Mouse (Mus musculus) G1E (cell line): ENCODE measurements at regions not wholly inside any gene's neighbourhood (a gene's known extent, or its start where the extent isn't known, plus 50 kb on each side); places are given as distances from the start of the nearest gene placed in this dataset.

Experiments used
- ATAC-seq: 2 replicates; pipeline ENCODE4 v1.8.0; 2016; ENCODE audit warnings: mild to moderate bottlenecking; ENCODE audit not compliant: insufficient number of reproducible peaks, poor library complexity, low FRiP score, severe bottlenecking; ENCODE audit errors: extremely low read depth
- DNase-seq: peaks from one replicate; pipeline ENCODE4 v3.0.0; 2012; ENCODE audit warnings: low spot score
- H3K27me3 ChIP-seq: 2 replicates; pipeline ENCODE4 v1.6.1; 2012; ENCODE audit warnings: mild to moderate bottlenecking, low read length, inconsistent platforms; ENCODE audit not compliant: insufficient read depth
- H3K36me3 ChIP-seq: replicated peaks from 2 replicates; pipeline ENCODE3; 2012; ENCODE audit warnings: mild to moderate bottlenecking, inconsistent platforms
- H3K4me1 ChIP-seq: 2 replicates; pipeline ENCODE4 v1.6.1; 2012; ENCODE audit warnings: low read depth, low read length, inconsistent platforms, mixed read lengths; ENCODE audit not compliant: insufficient read depth
- H3K4me3 ChIP-seq: 2 replicates; pipeline ENCODE4 v1.5.1; 2012; ENCODE audit warnings: low read depth, mild to moderate bottlenecking, inconsistent platforms, low read length, moderate library complexity, mixed read lengths
- H3K9me3 ChIP-seq: replicated peaks from 2 replicates; pipeline ENCODE4 v1.6.1; 2012; ENCODE audit warnings: inconsistent platforms
- CTCF ChIP-seq: IDR thresholded peaks from 2 replicates; pipeline ENCODE4 v1.5.1; 2012; ENCODE audit warnings: low read depth, low read length, inconsistent platforms, mixed read lengths
- GATA1 ChIP-seq: IDR thresholded peaks from 2 replicates; pipeline ENCODE4 v1.6.1; 2012; ENCODE audit warnings: borderline replicate concordance, low read length, inconsistent platforms, mixed read lengths
- GATA2 ChIP-seq: IDR thresholded peaks from 2 replicates; pipeline ENCODE4 v1.6.1; 2012; ENCODE audit warnings: low read depth, low read length, inconsistent platforms, borderline replicate concordance
- POLR2AphosphoS5 ChIP-seq: IDR thresholded peaks from 2 replicates; pipeline ENCODE4 v1.6.1; 2012; ENCODE audit warnings: low read depth, low read length, inconsistent platforms; ENCODE audit not compliant: insufficient replicate concordance
- TAL1 ChIP-seq: conservative IDR thresholded peaks from 2 replicates; pipeline ENCODE4 v1.6.1; 2012; ENCODE audit warnings: low read depth, low read length, inconsistent platforms, mixed read lengths

DNA sequence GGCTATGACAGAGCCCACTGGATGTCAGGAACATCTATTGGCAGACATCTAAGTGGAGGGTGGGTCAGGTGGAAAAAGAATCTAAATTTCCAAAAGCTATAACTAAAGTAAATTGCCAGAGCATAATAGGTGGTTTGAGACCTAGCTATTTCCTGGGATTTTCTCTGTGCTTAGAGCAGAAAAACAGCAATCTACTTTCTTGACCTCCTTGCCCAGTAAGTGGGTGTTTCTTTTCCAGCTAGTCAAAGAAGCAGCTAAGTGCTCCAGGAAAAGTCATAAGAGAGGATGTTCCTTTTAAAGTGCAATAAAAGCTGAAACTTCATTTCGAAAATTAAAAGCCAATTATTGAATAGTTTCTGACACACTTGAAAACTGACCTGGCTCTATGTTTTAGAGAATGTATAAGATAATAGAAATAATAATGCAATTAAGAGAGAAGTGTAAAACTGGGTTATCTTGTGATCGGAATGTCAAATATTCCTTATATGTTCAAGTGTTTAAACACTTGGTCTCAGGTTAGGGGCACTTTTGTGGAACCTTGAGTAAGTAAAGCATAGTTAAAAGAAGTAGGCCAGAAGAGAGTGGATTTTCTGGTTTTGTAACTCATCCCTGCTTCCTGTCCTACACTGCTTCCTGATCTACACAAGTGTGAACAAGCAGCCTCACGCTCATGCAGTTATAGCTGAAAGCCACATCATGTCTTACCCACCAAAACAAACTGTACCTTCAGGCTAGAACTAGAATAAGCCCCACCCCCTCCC is 275.7 kb upstream of the Gcfc2 start:
- no peak for DNase-seq
- H3K4me3 ChIP-seq = no peak overlapping the region
- no peak for TF ChIP-seq GATA1
- no peak for TF ChIP-seq GATA2
- no peak for TF ChIP-seq POLR2AphosphoS5
- no peak for TF ChIP-seq CTCF
- no peak for TF ChIP-seq TAL1
- H3K36me3 ChIP-seq = no peaks in the 10 kb centered on the region
- no peaks in the 10 kb centered on the region for H3K27me3 ChIP-seq
- H3K9me3 ChIP-seq = peaks cover 20% of the 10 kb centered on the region
- no peaks in the 10 kb centered on the region for H3K4me1 ChIP-seq
- no peak for ATAC-seq

DNA sequence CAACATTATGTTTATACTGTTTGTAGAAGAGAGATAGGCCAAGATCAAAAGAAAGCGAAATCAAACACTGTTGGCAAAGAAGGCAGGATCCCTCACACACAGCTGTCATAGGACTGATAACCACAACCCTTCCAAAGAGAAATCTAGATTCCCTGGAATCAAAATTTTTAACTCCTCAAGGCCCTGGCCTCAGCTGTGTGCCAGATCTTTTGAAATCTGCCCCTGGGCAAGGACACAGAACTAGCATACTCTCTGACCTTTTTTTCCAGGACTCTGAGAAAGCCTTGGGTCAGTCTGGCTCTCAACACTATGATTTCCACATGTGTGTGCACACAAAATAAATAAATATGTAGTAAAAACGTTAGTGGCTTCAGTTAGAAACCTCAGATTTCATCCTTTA is 271.6 kb upstream of the Gcfc2 start:
- H3K36me3 ChIP-seq = no peaks in the 10 kb centered on the region
- H3K27me3 ChIP-seq = no peaks in the 10 kb centered on the region
- H3K4me3 ChIP-seq = no peak overlapping the region
- no peak for DNase-seq
- H3K4me1 ChIP-seq = no peaks in the 10 kb centered on the region
- no peak for ATAC-seq
- TF ChIP-seq GATA2 (no peak), CTCF (no peak), TAL1 (no peak), GATA1 (no peak), POLR2AphosphoS5 (no peak)
- no peaks in the 10 kb centered on the region; the same call in 1 of the 2 replicates for H3K9me3 ChIP-seq

- no peak overlapping the region for H3K4me3 ChIP-seq
Observed at GRCm38 (mm10) chr6:81655205-81655604, 268.3 kb upstream of the Gcfc2 start.

GRCm38 (mm10) chr6:81660478-81661395 is 262.7 kb upstream of the Gcfc2 start:
- ATAC-seq (no peak), DNase-seq (no peak)
- no peaks in the 10 kb centered on the region for H3K27me3 ChIP-seq
- H3K9me3 ChIP-seq = peaks cover 20% of the 10 kb centered on the region
- H3K4me3 ChIP-seq = no peak overlapping the region
- no peaks in the 10 kb centered on the region for H3K4me1 ChIP-seq
- H3K36me3 ChIP-seq = no peaks in the 10 kb centered on the region
- no peak for TF ChIP-seq CTCF
- TF ChIP-seq POLR2AphosphoS5 = no peak
- no peak for TF ChIP-seq TAL1
- no peak for TF ChIP-seq GATA2
- TF ChIP-seq GATA1 = no peak

More at GRCm38 (mm10) chr6:81655205-81655604, 268.3 kb upstream of the Gcfc2 start:
- Histone ChIP-seq H3K27me3 (no peaks in the 10 kb centered on the region), H3K9me3 (peaks cover 9% of the 10 kb centered on the region), H3K4me1 (no peaks in the 10 kb centered on the region), H3K36me3 (no peaks in the 10 kb centered on the region)
- TF ChIP-seq GATA2 (no peak), POLR2AphosphoS5 (no peak), GATA1 (no peak), CTCF (no peak)
- no peak for DNase-seq
- ATAC-seq = no peak

- ATAC-seq = no peak
- Histone ChIP-seq H3K27me3 (no peaks in the 10 kb centered on the region), H3K4me3 (no peak overlapping the region), H3K4me1 (no peaks in the 10 kb centered on the region), H3K36me3 (no peaks in the 10 kb centered on the region), H3K9me3 (peaks cover 5% of the 10 kb centered on the region)
- DNase-seq = no peak
- TF ChIP-seq CTCF (no peak), POLR2AphosphoS5 (no peak), GATA2 (no peak), TAL1 (no peak), GATA1 (no peak)
Observed at GRCm38 (mm10) chr6:81668944-81669343, 254.5 kb upstream of the Gcfc2 start.

DNA sequence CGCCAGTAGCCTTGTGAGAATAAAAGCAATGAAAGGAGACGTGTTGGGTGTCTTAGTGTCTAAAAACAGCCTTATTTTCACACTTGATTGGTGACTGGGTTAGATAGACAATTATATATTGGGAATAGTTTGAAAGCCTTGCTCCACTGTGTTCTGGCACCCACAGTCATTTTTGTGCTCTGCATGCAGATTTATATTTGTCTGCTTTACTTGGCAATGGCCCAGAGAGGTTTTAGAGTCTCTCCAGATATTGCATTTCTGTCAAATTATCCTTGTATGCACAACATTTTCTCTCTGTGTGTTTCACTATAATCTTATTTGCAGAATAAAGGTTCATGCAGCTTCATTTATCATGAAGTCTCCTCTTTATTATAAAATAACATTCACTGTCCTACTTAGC is 250.2 kb upstream of the Gcfc2 start:
- TF ChIP-seq CTCF (no peak), POLR2AphosphoS5 (no peak), TAL1 (no peak), GATA1 (no peak), GATA2 (no peak)
- Histone ChIP-seq H3K4me1 (no peaks in the 10 kb centered on the region), H3K4me3 (no peak overlapping the region), H3K36me3 (no peaks in the 10 kb centered on the region), H3K9me3 (peaks cover 9% of the 10 kb centered on the region), H3K27me3 (no peaks in the 10 kb centered on the region)
- no peak for DNase-seq
- ATAC-seq = no peak
